Mouse (Mus musculus): Measurements from ENCODE around the gene Csnk1e.

DNA sequence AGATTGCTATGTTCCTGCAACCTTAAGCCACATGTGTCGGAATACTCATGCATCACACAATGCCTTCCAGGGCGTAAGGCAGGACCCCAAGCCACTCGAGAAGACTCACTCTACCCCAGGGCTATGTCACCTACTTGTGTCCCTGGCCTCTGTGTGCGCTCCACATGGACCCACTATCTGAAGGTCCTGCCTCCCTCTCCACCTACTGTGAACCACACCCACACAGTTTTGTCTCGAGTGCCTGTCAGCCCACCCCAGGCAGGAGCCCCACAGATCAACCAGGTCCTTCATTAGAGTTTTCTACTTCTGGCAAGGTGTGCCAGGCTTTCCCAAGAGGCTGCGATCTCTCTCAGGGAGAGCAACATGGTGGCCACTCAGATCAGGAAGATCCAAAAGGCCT, 60.1 kb downstream of the Csnk1e start:
- TF ChIP-seq CTCF (IDR thresholded peaks at IDR 0.05; ENCODE audit: borderline replicate concordance, insufficient read depth, low read length) (no peak), POLR2A (IDR thresholded peaks at IDR 0.05; ENCODE audit: low read depth, low read length) (no peak)

All from embryonic fibroblast, embryonic 13.5 days (primary cell).